Mouse (Mus musculus): Measurements from ENCODE around the gene Slc3a1. TPM values are rescaled to one million over a fixed set of nuclear protein-coding genes. Genes with fewer than 3 reads are reported as not detected.

Slc3a1 gene
- polyA plus RNA-seq, 1 experiment, result 0.02 TPM

DNA sequence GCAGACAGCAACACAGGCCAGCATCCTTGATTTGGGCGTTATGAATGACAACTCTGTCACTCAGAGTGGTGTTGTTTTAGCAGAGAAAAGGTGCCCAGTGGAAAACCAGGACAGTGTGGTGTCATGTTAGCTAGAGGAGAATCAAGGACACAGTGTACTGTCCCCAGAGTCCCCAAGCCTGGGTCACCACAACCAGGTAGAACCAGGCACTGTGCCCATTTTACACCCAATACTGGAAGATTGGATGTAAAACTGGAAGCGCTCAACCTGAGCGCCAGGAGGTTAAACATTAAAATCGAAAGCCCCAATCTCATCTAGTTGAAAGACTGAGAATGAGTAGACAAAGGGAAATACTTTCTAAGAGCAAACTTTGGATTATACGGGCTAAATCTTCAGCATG lies 16.3 kb downstream of the Slc3a1 start:
- no peak for TF ChIP-seq MYOG (IDR thresholded peaks at IDR 0.05; ENCODE audit: control insufficient read depth in 1 of 3, insufficient read depth in 1 of 3, insufficient read length in 2 of 3, low read depth in 2 of 3)
- no peak for TF ChIP-seq REST (IDR thresholded peaks at IDR 0.05; ENCODE audit: insufficient read depth, insufficient read length)
- no peak for TF ChIP-seq TCF3 (IDR thresholded peaks at IDR 0.05; ENCODE audit: insufficient read length, low read depth)
- no peak for TF ChIP-seq MYOD1 (IDR thresholded peaks at IDR 0.05; ENCODE audit: control insufficient read depth in 1 of 3, insufficient read length in 2 of 3, low read depth in 2 of 3)
- no peak for TF ChIP-seq E2F4 (IDR thresholded peaks at IDR 0.05; ENCODE audit: insufficient read depth)
- no peak for TF ChIP-seq USF1 (IDR thresholded peaks at IDR 0.05; ENCODE audit: low read depth)
- TF ChIP-seq POLR2AphosphoS2 (IDR thresholded peaks at IDR 0.05; ENCODE audit: insufficient read length, low read depth), result no peak
- TF ChIP-seq POLR2A (IDR thresholded peaks at IDR 0.05; ENCODE audit: insufficient read length, low read depth), result no peak
- TF ChIP-seq CEBPB (IDR thresholded peaks at IDR 0.05; ENCODE audit: insufficient read depth, poor library complexity, severe bottlenecking), result no peak
- TF ChIP-seq TCF12 (IDR thresholded peaks at IDR 0.05; ENCODE audit: insufficient read depth, poor library complexity, severe bottlenecking), result no peak
- no peak for TF ChIP-seq MAX (IDR thresholded peaks at IDR 0.05; ENCODE audit: low read depth)
- no peak for TF ChIP-seq SRF (IDR thresholded peaks at IDR 0.05; ENCODE audit: control insufficient read depth, insufficient read length, low read depth)
- Histone ChIP-seq H3K79me2 (ENCODE audit: control insufficient read depth, insufficient read depth) (no peaks in the 10 kb centered on the region), H3K27me3 (ENCODE audit: control insufficient read depth, insufficient read depth, insufficient read length) (no peaks in the 10 kb centered on the region), H3ac (ENCODE audit: control insufficient read depth, insufficient read length) (no peak overlapping the region), H3K36me3 (ENCODE audit: control insufficient read depth, insufficient read depth) (no peaks in the 10 kb centered on the region), H3K4me3 (no peak overlapping the region), H3K4me2 (ENCODE audit: low read depth) (no peak overlapping the region)

- Histone ChIP-seq H3K79me2 (ENCODE audit: control insufficient read depth, insufficient read depth) (no peaks in the 10 kb centered on the region), H3K4me3 (no peak overlapping the region), H3K36me3 (ENCODE audit: control insufficient read depth, insufficient read depth) (no peaks in the 10 kb centered on the region), H3K27me3 (ENCODE audit: control insufficient read depth, insufficient read depth, insufficient read length) (no peaks in the 10 kb centered on the region), H3ac (ENCODE audit: control insufficient read depth, insufficient read length) (no peak overlapping the region), H3K4me2 (ENCODE audit: low read depth) (no peak overlapping the region)
- no peak for TF ChIP-seq TCF12 (IDR thresholded peaks at IDR 0.05; ENCODE audit: insufficient read depth, poor library complexity, severe bottlenecking)
- TF ChIP-seq E2F4 (IDR thresholded peaks at IDR 0.05; ENCODE audit: insufficient read depth), result no peak
- no peak for TF ChIP-seq CEBPB (IDR thresholded peaks at IDR 0.05; ENCODE audit: insufficient read depth, poor library complexity, severe bottlenecking)
- no peak for TF ChIP-seq MYOG (IDR thresholded peaks at IDR 0.05; ENCODE audit: control insufficient read depth in 1 of 3, insufficient read depth in 1 of 3, insufficient read length in 2 of 3, low read depth in 2 of 3)
- TF ChIP-seq SRF (IDR thresholded peaks at IDR 0.05; ENCODE audit: control insufficient read depth, insufficient read length, low read depth), result no peak
- TF ChIP-seq MYOD1 (IDR thresholded peaks at IDR 0.05; ENCODE audit: control insufficient read depth in 1 of 3, insufficient read length in 2 of 3, low read depth in 2 of 3), result no peak
- TF ChIP-seq POLR2AphosphoS2 (IDR thresholded peaks at IDR 0.05; ENCODE audit: insufficient read length, low read depth), result no peak
- no peak for TF ChIP-seq USF1 (IDR thresholded peaks at IDR 0.05; ENCODE audit: low read depth)
- no peak for TF ChIP-seq POLR2A (IDR thresholded peaks at IDR 0.05; ENCODE audit: insufficient read length, low read depth)
- TF ChIP-seq MAX (IDR thresholded peaks at IDR 0.05; ENCODE audit: low read depth), result no peak
- TF ChIP-seq REST (IDR thresholded peaks at IDR 0.05; ENCODE audit: insufficient read depth, insufficient read length), result no peak
- TF ChIP-seq TCF3 (IDR thresholded peaks at IDR 0.05; ENCODE audit: insufficient read length, low read depth), result no peak
These were observed 17.0 kb downstream of the Slc3a1 start for GRCm38 (mm10) chr17:85045160-85045559.

GRCm38 (mm10) chr17:85048379-85048778 lies 20.2 kb downstream of the Slc3a1 start:
- H3K27me3 ChIP-seq (ENCODE audit: control insufficient read depth, insufficient read depth, insufficient read length), result no peaks in the 10 kb centered on the region
- TF ChIP-seq TCF3 (IDR thresholded peaks at IDR 0.05; ENCODE audit: insufficient read length, low read depth) (no peak), E2F4 (IDR thresholded peaks at IDR 0.05; ENCODE audit: insufficient read depth) (no peak), USF1 (IDR thresholded peaks at IDR 0.05; ENCODE audit: low read depth) (no peak), REST (IDR thresholded peaks at IDR 0.05; ENCODE audit: insufficient read depth, insufficient read length) (no peak), POLR2A (IDR thresholded peaks at IDR 0.05; ENCODE audit: insufficient read length, low read depth) (no peak), SRF (IDR thresholded peaks at IDR 0.05; ENCODE audit: control insufficient read depth, insufficient read length, low read depth) (no peak), MAX (IDR thresholded peaks at IDR 0.05; ENCODE audit: low read depth) (no peak), CEBPB (IDR thresholded peaks at IDR 0.05; ENCODE audit: insufficient read depth, poor library complexity, severe bottlenecking) (no peak), MYOD1 (IDR thresholded peaks at IDR 0.05; ENCODE audit: control insufficient read depth in 1 of 3, insufficient read length in 2 of 3, low read depth in 2 of 3) (no peak), TCF12 (IDR thresholded peaks at IDR 0.05; ENCODE audit: insufficient read depth, poor library complexity, severe bottlenecking) (no peak), POLR2AphosphoS2 (IDR thresholded peaks at IDR 0.05; ENCODE audit: insufficient read length, low read depth) (no peak), MYOG (IDR thresholded peaks at IDR 0.05; ENCODE audit: control insufficient read depth in 1 of 3, insufficient read depth in 1 of 3, insufficient read length in 2 of 3, low read depth in 2 of 3) (no peak)
- no peak overlapping the region for H3K4me2 ChIP-seq (ENCODE audit: low read depth)
- no peaks in the 10 kb centered on the region for H3K79me2 ChIP-seq (ENCODE audit: control insufficient read depth, insufficient read depth)
- H3K36me3 ChIP-seq (ENCODE audit: control insufficient read depth, insufficient read depth), result no peaks in the 10 kb centered on the region
- H3ac ChIP-seq (ENCODE audit: control insufficient read depth, insufficient read length), result no peak overlapping the region
- H3K4me3 ChIP-seq, result no peak overlapping the region

DNA sequence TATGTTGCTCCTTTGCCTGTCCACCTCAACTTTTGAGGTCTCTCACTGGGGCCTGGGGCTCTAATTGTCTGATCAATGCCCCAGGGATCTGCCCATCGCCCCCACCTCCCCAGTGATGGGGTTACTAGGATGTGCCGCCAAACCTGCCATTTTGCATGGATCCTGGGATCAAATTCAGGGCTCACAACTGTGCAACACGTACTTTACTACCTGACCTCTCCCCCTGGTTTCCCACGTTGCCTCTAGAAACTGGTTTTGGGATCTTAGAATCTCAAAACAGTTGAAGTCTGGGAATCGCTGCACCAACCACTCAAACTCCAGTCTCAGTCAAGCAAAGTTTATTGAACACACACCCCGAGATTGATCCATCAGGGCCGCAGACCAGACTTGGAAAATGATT lies 30.1 kb downstream of the Slc3a1 start:
- Histone ChIP-seq H3K4me3 (no peak overlapping the region), H3K36me3 (ENCODE audit: control insufficient read depth, insufficient read depth) (no peaks in the 10 kb centered on the region)
- TF ChIP-seq POLR2A (IDR thresholded peaks at IDR 0.05; ENCODE audit: insufficient read length, low read depth) (no peak), CEBPB (IDR thresholded peaks at IDR 0.05; ENCODE audit: insufficient read depth, poor library complexity, severe bottlenecking) (no peak), POLR2AphosphoS2 (IDR thresholded peaks at IDR 0.05; ENCODE audit: insufficient read length, low read depth) (no peak), MYOG (IDR thresholded peaks at IDR 0.05; ENCODE audit: control insufficient read depth in 1 of 3, insufficient read depth in 1 of 3, insufficient read length in 2 of 3, low read depth in 2 of 3) (no peak), TCF3 (IDR thresholded peaks at IDR 0.05; ENCODE audit: insufficient read length, low read depth) (no peak), REST (IDR thresholded peaks at IDR 0.05; ENCODE audit: insufficient read depth, insufficient read length) (no peak), E2F4 (IDR thresholded peaks at IDR 0.05; ENCODE audit: insufficient read depth) (no peak), USF1 (IDR thresholded peaks at IDR 0.05; ENCODE audit: low read depth) (no peak), MYOD1 (IDR thresholded peaks at IDR 0.05; ENCODE audit: control insufficient read depth in 1 of 3, insufficient read length in 2 of 3, low read depth in 2 of 3) (no peak), TCF12 (IDR thresholded peaks at IDR 0.05; ENCODE audit: insufficient read depth, poor library complexity, severe bottlenecking) (no peak), MAX (IDR thresholded peaks at IDR 0.05; ENCODE audit: low read depth) (no peak), SRF (IDR thresholded peaks at IDR 0.05; ENCODE audit: control insufficient read depth, insufficient read length, low read depth) (no peak)

More for the DNA sequence above, 30.1 kb downstream of the Slc3a1 start:
- Histone ChIP-seq H3ac (ENCODE audit: control insufficient read depth, insufficient read length) (no peak overlapping the region), H3K4me2 (ENCODE audit: low read depth) (no peak overlapping the region), H3K79me2 (ENCODE audit: control insufficient read depth, insufficient read depth) (no peaks in the 10 kb centered on the region), H3K27me3 (ENCODE audit: control insufficient read depth, insufficient read depth, insufficient read length) (no peaks in the 10 kb centered on the region)
